Mouse (Mus musculus): ENCODE results near the gene Rgs7.

GRCm38 (mm10) chr1:175509989-175510388, 17.7 kb upstream of the Rgs7 start:
- no peak for TF ChIP-seq POLR2A (IDR thresholded peaks at IDR 0.05; ENCODE audit: borderline replicate concordance, insufficient read depth, low read length)
- TF ChIP-seq CTCF (IDR thresholded peaks at IDR 0.05; ENCODE audit: borderline replicate concordance, insufficient read depth, low read depth, low read length): no peak

All from cerebellum, adult 2 months (tissue).